ENCODE assay signal across 10 mouse cellular contexts in the genomic region with DNA sequence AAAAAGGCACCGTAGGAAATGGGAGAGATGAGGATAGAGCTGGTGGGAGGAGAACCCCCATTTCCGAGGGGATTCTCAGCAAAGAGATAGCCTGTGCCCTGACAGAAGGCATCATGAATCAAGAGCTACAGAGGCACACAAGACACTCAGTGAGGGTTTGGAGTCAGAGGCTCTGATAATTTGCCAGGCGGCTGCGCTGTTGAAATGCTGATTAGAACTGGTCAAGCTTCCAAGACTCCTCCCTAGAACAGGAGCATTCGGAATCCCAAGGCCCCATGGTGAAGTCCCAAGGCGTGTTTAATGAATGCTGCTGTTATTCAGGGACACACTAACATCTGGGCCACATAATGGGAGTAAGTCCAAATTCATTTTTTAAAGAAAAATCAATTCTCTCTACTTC. TPM values are rescaled to one million over a fixed set of nuclear protein-coding genes. Genes with fewer than 3 reads are reported as not detected.
DNase-seq lines count a peak whose midpoint lies in the region; ATAC-seq and TF ChIP-seq lines count a peak whose summit lies in the region.
"Had no signal": no experiment of that assay in that cellular context is flagged by ENCODE, and none has a peak within 500 bp of the region (broad histone marks: within the 10 kb centered on the region; RNA-seq: fewer than 3 reads in every experiment).

No protein-coding gene starts in this region.

- DNase-seq in heart, adult 11 months, result peak; percentile 87
- DNase-seq in ES-CJ7 (ENCODE audit: low read depth, low spot score), result peak; percentile 34
- DNase-seq in NIH3T3 (ENCODE audit: low read depth), result peak; percentile 17
- no peak for DNase-seq in hindbrain, embryonic 14.5 days (ENCODE audit: low spot score)
- DNase-seq in liver, postnatal 0 days, result no peak
- no peak for DNase-seq in liver
- no peak for DNase-seq in thymus, postnatal 4 days
- DNase-seq: liver, embryonic 13.5 days had no signal

- no peaks in the 10 kb centered on the region for H3K4me1 ChIP-seq in heart, embryonic 12.5 days (replicated peaks)
- H3K4me1 ChIP-seq in hindbrain, embryonic 14.5 days (replicated peaks; ENCODE audit: control insufficient read depth, insufficient read depth, low read length), result no peaks in the 10 kb centered on the region
- no peaks in the 10 kb centered on the region for H3K4me1 ChIP-seq in liver, postnatal 0 days (ENCODE audit: insufficient read depth)
- H3K4me1 ChIP-seq: liver, embryonic 13.5 days had no signal

- H3K9ac ChIP-seq in heart, embryonic 12.5 days, result no peak overlapping the region
- H3K9ac ChIP-seq in hindbrain, embryonic 14.5 days, result no peak overlapping the region
- no peak overlapping the region for H3K9ac ChIP-seq in liver, postnatal 0 days (replicated peaks)
- H3K9ac ChIP-seq: liver, embryonic 13.5 days had no signal

- H3K4me2 ChIP-seq in heart, embryonic 12.5 days, result no peak overlapping the region
- no peak overlapping the region for H3K4me2 ChIP-seq in hindbrain, embryonic 14.5 days (replicated peaks)
- no peak overlapping the region for H3K4me2 ChIP-seq in liver, postnatal 0 days (ENCODE audit: low read depth, low read length)
- H3K4me2 ChIP-seq: liver, embryonic 13.5 days had no signal

- TF ChIP-seq EP300 in liver, postnatal 0 days (IDR thresholded peaks at IDR 0.05; ENCODE audit: low read depth), result no peak

- H3K27me3 ChIP-seq in heart, embryonic 12.5 days (replicated peaks), result no peaks in the 10 kb centered on the region
- H3K27me3 ChIP-seq in hindbrain, embryonic 14.5 days (ENCODE audit: control insufficient read depth, insufficient read depth, low read length), result no peaks in the 10 kb centered on the region
- no peaks in the 10 kb centered on the region for H3K27me3 ChIP-seq in liver, postnatal 0 days (ENCODE audit: insufficient read depth, low read length)
- H3K27me3 ChIP-seq: liver, embryonic 13.5 days had no signal

- H3K9me3 ChIP-seq in heart, embryonic 12.5 days (replicated peaks), result no peaks in the 10 kb centered on the region
- no peaks in the 10 kb centered on the region for H3K9me3 ChIP-seq in hindbrain, embryonic 14.5 days (ENCODE audit: control insufficient read depth, low read length)
- H3K9me3 ChIP-seq in liver, postnatal 0 days (ENCODE audit: low read length), result no peaks in the 10 kb centered on the region
- H3K9me3 ChIP-seq: liver, embryonic 13.5 days had no signal

- TF ChIP-seq CTCF in liver, postnatal 0 days (IDR thresholded peaks at IDR 0.05; ENCODE audit: low read depth), result no peak

- no peak overlapping the region for H3K27ac ChIP-seq in heart, embryonic 12.5 days (ENCODE audit: poor library complexity, severe bottlenecking)
- no peak overlapping the region for H3K27ac ChIP-seq in hindbrain, embryonic 14.5 days
- H3K27ac ChIP-seq in liver, postnatal 0 days (ENCODE audit: low read depth), result no peak overlapping the region
- H3K27ac ChIP-seq: liver, embryonic 13.5 days had no signal

- WGBS in heart, embryonic 12.5 days, result 32% methylated on average over 6 of the region's 6 CpGs
- 13% methylated on average over 6 of the region's 6 CpGs for WGBS in hindbrain, embryonic 14.5 days
- WGBS in liver, postnatal 0 days (ENCODE audit: insufficient replicate concordance), result 48% methylated on average over 6 of the region's 6 CpGs

- no peaks in the 10 kb centered on the region for H3K36me3 ChIP-seq in heart, embryonic 12.5 days
- H3K36me3 ChIP-seq in hindbrain, embryonic 14.5 days (replicated peaks; ENCODE audit: control insufficient read depth, insufficient read depth), result no peaks in the 10 kb centered on the region
- H3K36me3 ChIP-seq in liver, postnatal 0 days (replicated peaks; ENCODE audit: insufficient read depth, low read length), result no peaks in the 10 kb centered on the region
- H3K36me3 ChIP-seq: liver, embryonic 13.5 days had no signal

- ATAC-seq in heart, embryonic 12.5 days (ENCODE audit: insufficient number of reproducible peaks, low FRiP score), result no peak
- peak; percentile 22; the same call in 1 of the 2 replicates for ATAC-seq in hindbrain, embryonic 14.5 days (ENCODE audit: low FRiP score)
- ATAC-seq in liver, postnatal 0 days, result no peak

- H3K4me3 ChIP-seq in heart, embryonic 12.5 days, result no peak overlapping the region
- no peak overlapping the region for H3K4me3 ChIP-seq in hindbrain, embryonic 14.5 days (replicated peaks; ENCODE audit: low read length)
- H3K4me3 ChIP-seq in liver, postnatal 0 days (ENCODE audit: low read depth, low read length), result no peak overlapping the region
- H3K4me3 ChIP-seq: liver, embryonic 13.5 days had no signal

RNA-seq across cellular contexts. Expression of gene Mindy4b-ps, which starts 4.8 kb away (rescaled TPM):
- 0.13 TPM in 1 of 2 replicates, not detected in the other for polyA plus RNA-seq in heart, embryonic 12.5 days (2016; fragmentation: Nextera tagmentation; extraction: Ambion mirVana)
- polyA plus RNA-seq in hindbrain, embryonic 14.5 days (2014; fragmentation: Nextera tagmentation; extraction: Ambion mirVana), result 0.09 TPM in 1 of 2 replicates, not detected in the other
- not detected in 2 replicates for polyA plus RNA-seq in liver, postnatal 0 days (2015; fragmentation: Nextera tagmentation; extraction: Ambion mirVana)
- polyA plus RNA-seq: liver, embryonic 13.5 days; urinary bladder, adult 2 months had no signal

Comparison
In these comparisons a context has a peak if more than half of its experiments do, and no peak if none do; other contexts are left out.
1. DNase-seq: peak in heart, adult 11 months (single experiment), ES-CJ7 (single experiment) and NIH3T3 (single experiment); none in hindbrain, embryonic 14.5 days (single experiment), liver, postnatal 0 days (single experiment), liver (single experiment) and thymus, postnatal 4 days (single experiment).